Comparison of ENCODE assay signal across 30 mouse cellular contexts in the genomic region with DNA sequence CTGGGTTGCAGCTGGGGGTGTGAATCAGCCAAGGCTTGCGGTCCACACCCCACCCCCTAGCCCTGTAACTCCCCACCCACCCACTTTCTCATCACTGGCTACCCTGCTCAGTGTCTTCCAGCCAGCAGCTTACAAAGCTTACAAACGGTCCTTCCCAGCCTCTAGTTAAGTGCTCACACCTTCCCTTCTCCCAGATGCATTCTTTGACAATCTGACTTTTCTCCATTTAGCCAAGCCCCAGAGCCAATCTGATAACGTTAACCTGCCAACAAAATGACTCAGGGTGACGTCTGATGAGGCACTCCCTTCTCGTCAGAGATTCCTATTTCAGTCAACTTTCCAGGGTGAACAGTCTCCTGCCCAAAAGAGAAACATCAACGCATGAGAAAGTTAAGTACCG.
DNase-seq lines count a peak whose midpoint lies in the region; TF ChIP-seq lines count a peak whose summit lies in the region.
"Had no signal": no experiment of that assay in that cellular context is flagged by ENCODE, and none has a peak within 500 bp of the region (broad histone marks: within the 10 kb centered on the region; RNA-seq: fewer than 3 reads in every experiment).

No protein-coding gene starts in this region.

- no peak for TF ChIP-seq POLR2A in embryonic fibroblast, embryonic 13.5 days (IDR thresholded peaks at IDR 0.05; ENCODE audit: low read depth, low read length)

- no peak overlapping the region for H3K4me3 ChIP-seq in embryonic fibroblast, embryonic 13.5 days (ENCODE audit: insufficient read depth, low read length)
- H3K4me3 ChIP-seq: embryonic facial prominence, embryonic 12.5 days; forebrain, embryonic 12.5 days; heart, embryonic 13.5 days; kidney, embryonic 15.5 days; limb, embryonic 13.5 days; lung, embryonic 15.5 days; megakaryocyte, embryonic 14.5 days; midbrain, embryonic 12.5 days; neural tube, embryonic 15.5 days had no signal

- intact Hi-C loops in gastrocnemius, postnatal 36 days (cut with DNase I), result no loop called here

- TF ChIP-seq CTCF in embryonic fibroblast, embryonic 13.5 days (IDR thresholded peaks at IDR 0.05; ENCODE audit: borderline replicate concordance, insufficient read depth, low read length), result no peak

- no peaks in the 10 kb centered on the region; the same call in 1 of the 2 replicates for H3K4me1 ChIP-seq in embryonic fibroblast, embryonic 13.5 days (ENCODE audit: control insufficient read depth, insufficient read depth, low read length)
- H3K4me1 ChIP-seq: kidney, embryonic 15.5 days; lung, embryonic 15.5 days; megakaryocyte, embryonic 14.5 days; midbrain, embryonic 12.5 days; neural tube, embryonic 15.5 days had no signal

- peak overlapping the region; percentile 37; the same call in 1 of the 2 replicates for H3K27ac ChIP-seq in embryonic fibroblast, embryonic 13.5 days (ENCODE audit: insufficient read depth, low read length)
- H3K27ac ChIP-seq: embryonic facial prominence, embryonic 12.5 days; forebrain, embryonic 12.5 days; heart, embryonic 13.5 days; kidney, embryonic 15.5 days; limb, embryonic 13.5 days; lung, embryonic 15.5 days; midbrain, embryonic 12.5 days; neural tube, embryonic 15.5 days had no signal

- peak; percentile 48 for DNase-seq in gastrocnemius, adult 18-20 months (ENCODE audit: low spot score)
- DNase-seq in gastrocnemius, postnatal 36 days, result no peak
- peak; percentile 16 for DNase-seq in urinary bladder, postnatal 25 days (ENCODE audit: low spot score)
- no peak for DNase-seq in urinary bladder, postnatal 4 days (ENCODE audit: low spot score in 2 of 2)
- DNase-seq in heart, postnatal 4 days, result no peak
- no peak for DNase-seq in right cerebral cortex, adult 2 months (ENCODE audit: low spot score in 2 of 2)
- DNase-seq: adrenal gland, postnatal 36 days; cerebellum, adult 11-12 months; cerebellum, adult 9-11 months; embryo, embryonic 11 days; forebrain, postnatal 0 days; gastrocnemius, postnatal 14 days; heart, adult 18-20 months; kidney, adult 18-20 months; kidney, postnatal 25 days; lung, postnatal 4 days; retina, postnatal 1 day; right cerebral cortex, postnatal 25 days; spleen, adult 18-20 months; thymus, postnatal 14 days had no signal

Comparison
In these comparisons a context has a peak if more than half of its experiments do, and no peak if none do; other contexts are left out.
1. DNase-seq: peak in gastrocnemius, adult 18-20 months (single experiment) and urinary bladder, postnatal 25 days (single experiment); none in gastrocnemius, postnatal 36 days (0 of 2), urinary bladder, postnatal 4 days (0 of 2), heart, postnatal 4 days (single experiment) and right cerebral cortex, adult 2 months (0 of 2).